Mouse (Mus musculus): ENCODE measurements around the gene Ccdc107.

DNA sequence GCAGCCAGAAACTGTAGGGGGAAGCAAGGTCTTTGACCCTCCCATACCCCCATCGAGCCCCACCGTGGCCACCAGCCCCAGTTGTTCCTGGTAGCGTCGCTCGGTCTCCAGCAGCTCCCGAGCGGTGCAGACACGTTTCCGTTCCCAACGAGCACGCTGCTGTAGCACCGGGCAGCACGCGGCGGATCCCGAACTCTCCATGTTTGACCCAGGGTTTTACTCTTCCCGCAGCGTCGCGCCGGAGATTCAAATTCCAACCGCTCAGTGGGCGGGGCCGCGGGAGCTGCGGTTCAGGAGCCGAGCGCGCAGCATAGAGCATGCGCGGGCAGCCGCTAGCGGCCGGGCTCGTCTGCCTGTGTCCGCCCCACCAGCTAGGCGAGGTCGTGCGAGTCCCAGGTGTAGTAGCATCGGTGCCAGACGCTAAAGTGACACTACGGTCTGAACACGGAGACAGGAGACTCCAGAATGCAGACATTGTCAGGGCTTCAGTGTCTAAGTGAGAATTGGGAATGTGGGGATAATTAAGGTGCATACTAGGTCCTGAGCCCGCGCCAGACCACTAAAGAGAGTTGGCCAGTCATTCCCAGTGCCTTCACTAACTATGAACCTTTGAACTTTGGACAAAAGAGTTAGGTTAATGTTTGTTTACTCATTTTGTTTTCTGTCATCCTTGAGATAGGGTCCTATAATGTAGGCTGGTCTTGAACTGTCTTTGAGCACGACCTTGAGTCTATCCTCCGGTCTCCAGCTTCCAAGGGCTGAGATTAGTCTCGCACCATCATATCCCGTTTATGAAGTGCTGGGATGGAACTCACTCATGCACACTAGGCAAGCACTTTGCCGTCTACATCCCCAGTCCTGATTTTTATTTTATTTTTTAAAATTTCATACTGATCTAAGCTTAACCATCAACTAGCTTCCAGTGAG is 7.0 kb downstream of the Ccdc107 start, which contains the start of gene Arhgef39:
- TF ChIP-seq POLR2A (IDR thresholded peaks at IDR 0.05; ENCODE audit: borderline replicate concordance, extremely low read depth, low read depth, low read length), result no peak
- TF ChIP-seq CTCF (IDR thresholded peaks at IDR 0.05; ENCODE audit: insufficient read depth, low read length), result no peak

Measured in lung, adult 2 months (tissue).